Mouse (Mus musculus) frontal cortex, adult 2 months (tissue): ENCODE data around the gene Prkg1. TPM values are rescaled to one million over a fixed set of nuclear protein-coding genes. Genes with fewer than 3 reads are reported as not detected.
"Not testable (repeated sequence)": the region's sequence is repeated elsewhere in the genome, so short reads cannot be mapped to it uniquely, and the experiment has no call there.

Experiments
- DNase-seq, 2 experiments: peaks; one replicate each; pipeline ENCODE4 v3.0.0; 2022; ENCODE audit warnings: low spot score in 1 of 2; ENCODE audit errors: extremely low spot score in 1 of 2
- polyA plus RNA-seq: library from polyadenylated mRNA; depleted of rRNA; stranded (reverse); fragments of >200 nt; gene quantifications from 2 replicates; pipeline ENCODE4 v1.2.3, GENCODE M21; 2012; rRNA removed

The Prkg1 gene
- polyA plus RNA-seq, 1 experiment: 9.3 TPM

- peak in 1 of 2 experiments; percentile 6 for DNase-seq
Measured at GRCm38 (mm10) chr19:30549044-30549853, 1215.6 kb downstream of the Prkg1 start, which contains the start of gene Dkk1. Gene Dkk1 (minus strand): TSS chr19:30549665.

- no peak for DNase-seq
Measured at GRCm38 (mm10) chr19:30548411-30549043, 1216.3 kb downstream of the Prkg1 start.

- not testable (repeated sequence) for DNase-seq
Measured at GRCm38 (mm10) chr19:30539365-30539941, 1225.4 kb downstream of the Prkg1 start.

- no peak for DNase-seq
Measured at GRCm38 (mm10) chr19:30516771-30517170, 1248.1 kb downstream of the Prkg1 start.

Other genes with a start within 250 kb of the Prkg1 start
- gene A1cf, start 103.7 kb upstream of the Prkg1 start, polyA plus RNA-seq: not detected in 2 replicates